Mouse (Mus musculus) neural tube, embryonic 11.5 days (tissue): ENCODE results near the gene Sost. TPM values are rescaled to one million over a fixed set of nuclear protein-coding genes. Genes with fewer than 3 reads are reported as not detected.
"Not testable (repeated sequence)": the region's sequence is repeated elsewhere in the genome, so short reads cannot be mapped to it uniquely, and the experiment has no call there.

Experiments
- ATAC-seq: fragments of 200-750 bp; cut with Nextera tagmentation; 2 replicates; pipeline ENCODE4 v1.8.0; 2017; ENCODE audit warnings: moderate number of reproducible peaks, mild to moderate bottlenecking, moderate TSS enrichment, moderate library complexity; ENCODE audit not compliant: insufficient read depth, low FRiP score, low TSS enrichment
- DNase-seq: peaks from one replicate; pipeline ENCODE4 v3.0.0-alpha.2; 2015; ENCODE audit warnings: low spot score
- H3K27ac ChIP-seq: fragments of 300-500 bp; sonication (generic); 2 replicates; pipeline ENCODE4 v1.5.1; 2014; ENCODE audit warnings: low read depth, mild to moderate bottlenecking, low read length
- H3K27me3 ChIP-seq: fragments of 300-500 bp; sonication (generic); 2 replicates; pipeline ENCODE4 v1.6.1; 2014; ENCODE audit warnings: mild to moderate bottlenecking, low read length, mixed read lengths; ENCODE audit not compliant: control insufficient read depth, insufficient read depth
- H3K36me3 ChIP-seq: fragments of 300-500 bp; sonication (generic); 2 replicates; pipeline ENCODE4 v1.6.1; 2014; ENCODE audit warnings: mild to moderate bottlenecking, low read length, moderate library complexity, mixed read lengths; ENCODE audit not compliant: control insufficient read depth, insufficient read depth
- H3K4me1 ChIP-seq: fragments of 300-500 bp; sonication (generic); 2 replicates; pipeline ENCODE4 v1.6.1; 2014; ENCODE audit warnings: low read length, mixed read lengths; ENCODE audit not compliant: control insufficient read depth, insufficient read depth
- H3K4me2 ChIP-seq: fragments of 300-500 bp; sonication (generic); 2 replicates; pipeline ENCODE4 v1.6.1; 2014; ENCODE audit warnings: low read depth, mild to moderate bottlenecking, moderate library complexity
- H3K4me3 ChIP-seq: fragments of 300-500 bp; sonication (generic); 2 replicates; pipeline ENCODE4 v1.5.1; 2014; ENCODE audit warnings: low read depth, low read length
- H3K9ac ChIP-seq: fragments of 300-500 bp; sonication (generic); 2 replicates; pipeline ENCODE4 v1.6.1; 2014; ENCODE audit warnings: mild to moderate bottlenecking, low read length
- H3K9me3 ChIP-seq: fragments of 300-500 bp; sonication (generic); 2 replicates; pipeline ENCODE4 v1.6.1; 2016; ENCODE audit warnings: low read length; ENCODE audit not compliant: control insufficient read depth
- WGBS: fragments of 180-500 bp; shearing (Covaris S2); extraction: QIAGEN DNeasy Blood & Tissue Kit; methylation state at CpG from one replicate; pipeline ENCODE4 v1.1.7; 2014; 5-methylcytosine and 5-hydroxymethylcytosine counted together
- polyA plus RNA-seq: library from polyadenylated mRNA; unstranded; fragments of >200 nt; fragmentation: Nextera tagmentation; extraction: Ambion mirVana; gene quantifications from 2 replicates; pipeline ENCODE4 v1.2.1, GENCODE M21; 2014

The Sost gene
- polyA plus RNA-seq, 1 experiment from 2014 or later: not detected

GRCm38 (mm10) chr11:101986913-101987312 is 20.1 kb upstream of the Sost start, which contains the start of gene Dusp3:
TSS of gene Dusp3 (minus strand) at chr11:101987013.
- H3K4me1 ChIP-seq: peaks cover 9% of the 10 kb centered on the region; the same call in 1 of the 2 replicates
- 89% methylated on average over 3 of the region's 3 CpGs for WGBS
- 0 out of 2 replicates have a peak, but pooled peaks cover 2% of the 10 kb centered on the region for H3K27me3 ChIP-seq
- ATAC-seq (no peak), DNase-seq (no peak)
- H3K4me2 ChIP-seq: no peak within 1 kb of the TSS
- H3K4me3 ChIP-seq: no peak within 1 kb of the TSS
- no peaks in the 10 kb centered on the region for H3K36me3 ChIP-seq
- no peaks in the 10 kb centered on the region for H3K9me3 ChIP-seq
- no peak within 1 kb of the TSS for H3K27ac ChIP-seq
- H3K9ac ChIP-seq: no peak within 1 kb of the TSS

GRCm38 (mm10) chr11:101985990-101986389 is 19.2 kb upstream of the Sost start:
- WGBS: 11% methylated on average over 10 of the region's 10 CpGs
- Histone ChIP-seq H3K4me2 (no peak overlapping the region), H3K4me3 (no peak overlapping the region), H3K27me3 (0 out of 2 replicates have a peak, but pooled peaks cover 2% of the 10 kb centered on the region), H3K27ac (no peak overlapping the region), H3K9ac (no peak overlapping the region), H3K36me3 (no peaks in the 10 kb centered on the region), H3K4me1 (peaks cover 9% of the 10 kb centered on the region; the same call in 1 of the 2 replicates), H3K9me3 (no peaks in the 10 kb centered on the region)
- no peak for ATAC-seq
- peak; percentile 89 for DNase-seq

- H3K4me3 ChIP-seq, H3K9ac ChIP-seq, H3K27ac ChIP-seq, H3K9me3 ChIP-seq, ATAC-seq, H3K36me3 ChIP-seq, DNase-seq, H3K4me2 ChIP-seq, H3K27me3 ChIP-seq, H3K4me1 ChIP-seq: not testable (repeated sequence)
- WGBS: 76% methylated on average over 6 of the region's 6 CpGs
Measured at GRCm38 (mm10) chr11:101985450-101985849, 18.6 kb upstream of the Sost start.

- DNase-seq: peak; percentile 91
- H3K9me3 ChIP-seq: no peaks in the 10 kb centered on the region
- H3K27me3 ChIP-seq: 0 out of 2 replicates have a peak, but pooled peaks cover 2% of the 10 kb centered on the region
- no peak within 1 kb of the TSS for H3K27ac ChIP-seq
- peak; percentile 61 for ATAC-seq
- H3K36me3 ChIP-seq: no peaks in the 10 kb centered on the region
- WGBS: 2% methylated on average over 69 of the region's 71 CpGs
- H3K9ac ChIP-seq: peak within 1 kb of the TSS; percentile 68
- H3K4me2 ChIP-seq: peak within 1 kb of the TSS; percentile 99
- peaks cover 9% of the 10 kb centered on the region; the same call in 1 of the 2 replicates for H3K4me1 ChIP-seq
- H3K4me3 ChIP-seq: peak within 1 kb of the TSS; percentile 54
Measured at GRCm38 (mm10) chr11:101984054-101985025, 17.5 kb upstream of the Sost start, which contains the start of gene Cfap97d1. TSS of gene Cfap97d1 (plus strand) at chr11:101984279.

GRCm38 (mm10) chr11:101983431-101983921 is 16.7 kb upstream of the Sost start:
- ATAC-seq: no peak
- Histone ChIP-seq H3K4me3 (no peak overlapping the region), H3K4me2 (peak overlapping the region; percentile 19; the same call in 1 of the 2 replicates), H3K27me3 (0 out of 2 replicates have a peak, but pooled peaks cover 2% of the 10 kb centered on the region), H3K9ac (no peak overlapping the region), H3K27ac (no peak overlapping the region), H3K4me1 (peaks cover 9% of the 10 kb centered on the region; the same call in 1 of the 2 replicates), H3K36me3 (no peaks in the 10 kb centered on the region), H3K9me3 (no peaks in the 10 kb centered on the region)
- DNase-seq: no peak
- 73% methylated on average over 10 of the region's 10 CpGs for WGBS

- no peak overlapping the region for H3K4me3 ChIP-seq
- ATAC-seq (no peak), DNase-seq (no peak)
- H3K4me1 ChIP-seq: peaks cover 9% of the 10 kb centered on the region; the same call in 1 of the 2 replicates
- H3K9me3 ChIP-seq: no peaks in the 10 kb centered on the region
- H3K27me3 ChIP-seq: 0 out of 2 replicates have a peak, but pooled peaks cover 2% of the 10 kb centered on the region
- H3K4me2 ChIP-seq: no peak overlapping the region
- no peaks in the 10 kb centered on the region for H3K36me3 ChIP-seq
- no peak overlapping the region for H3K27ac ChIP-seq
- no peak overlapping the region for H3K9ac ChIP-seq
- whole genome bisulfite sequencing: 62% methylated on average over 6 of the region's 6 CpGs
Measured at GRCm38 (mm10) chr11:101982981-101983411, 16.2 kb upstream of the Sost start.

GRCm38 (mm10) chr11:101981850-101982249 is 15.0 kb upstream of the Sost start:
- Histone ChIP-seq H3K27me3 (0 out of 2 replicates have a peak, but pooled peaks cover 2% of the 10 kb centered on the region), H3K27ac (no peak overlapping the region), H3K4me3 (no peak overlapping the region), H3K9ac (no peak overlapping the region), H3K4me2 (no peak overlapping the region), H3K36me3 (no peaks in the 10 kb centered on the region), H3K9me3 (no peaks in the 10 kb centered on the region), H3K4me1 (peaks cover 9% of the 10 kb centered on the region; the same call in 1 of the 2 replicates)
- ATAC-seq (no peak), DNase-seq (no peak)
- WGBS: 80% methylated on average over 12 of the region's 12 CpGs

GRCm38 (mm10) chr11:101980603-101981157 is 13.9 kb upstream of the Sost start:
- Histone ChIP-seq H3K36me3 (no peaks in the 10 kb centered on the region), H3K4me3 (no peak overlapping the region), H3K9ac (no peak overlapping the region), H3K4me2 (no peak overlapping the region), H3K27ac (no peak overlapping the region), H3K27me3 (0 out of 2 replicates have a peak, but pooled peaks cover 2% of the 10 kb centered on the region), H3K9me3 (no peaks in the 10 kb centered on the region), H3K4me1 (peaks cover 9% of the 10 kb centered on the region; the same call in 1 of the 2 replicates)
- ATAC-seq (no peak), DNase-seq (no peak)
- WGBS: 82% methylated on average over 9 of the region's 9 CpGs
